Mouse (Mus musculus) kidney, embryonic 16.5 days (tissue): ENCODE data around the gene Ssbp3. TPM values are rescaled to one million over a fixed set of nuclear protein-coding genes. Genes with fewer than 3 reads are reported as not detected.

ENCODE experiments used
- ATAC-seq: fragments of 200-750 bp; cut with Nextera tagmentation; 2 replicates; pipeline ENCODE4 v1.8.0; 2017; ENCODE audit warnings: moderate TSS enrichment; ENCODE audit not compliant: low FRiP score, low TSS enrichment
- H3K27ac ChIP-seq: fragments of 300-500 bp; sonication (generic); 2 replicates; pipeline ENCODE4 v1.5.1; 2014; ENCODE audit warnings: low read length
- H3K27me3 ChIP-seq: fragments of 300-500 bp; sonication (generic); 2 replicates; pipeline ENCODE4 v1.6.1; 2014; ENCODE audit warnings: low read length, control low read depth, mixed read lengths; ENCODE audit not compliant: insufficient read depth
- H3K36me3 ChIP-seq: fragments of 300-500 bp; sonication (generic); 2 replicates; pipeline ENCODE4 v1.6.1; 2014; ENCODE audit warnings: low read length, control low read depth, mixed read lengths; ENCODE audit not compliant: insufficient read depth
- H3K4me1 ChIP-seq: fragments of 300-500 bp; sonication (generic); 2 replicates; pipeline ENCODE4 v1.6.1; 2014; ENCODE audit warnings: low read length, control low read depth, mixed read lengths; ENCODE audit not compliant: insufficient read depth
- H3K4me2 ChIP-seq: fragments of 300-500 bp; sonication (generic); replicated peaks from 2 replicates; pipeline ENCODE4 v1.6.1; 2014; ENCODE audit warnings: low read depth, low read length
- H3K4me3 ChIP-seq: fragments of 300-500 bp; sonication (generic); 2 replicates; pipeline ENCODE4 v1.5.1; 2014; ENCODE audit warnings: mild to moderate bottlenecking, low read length
- H3K9ac ChIP-seq: fragments of 300-500 bp; sonication (generic); replicated peaks from 2 replicates; pipeline ENCODE4 v1.6.1; 2014; ENCODE audit warnings: low read length
- H3K9me3 ChIP-seq: fragments of 300-500 bp; sonication (generic); 2 replicates; pipeline ENCODE4 v1.6.1; 2016; ENCODE audit warnings: low read length, control low read depth
- WGBS: fragments of 180-500 bp; shearing (Covaris S2); extraction: QIAGEN DNeasy Blood & Tissue Kit; methylation state at CpG from one replicate; pipeline ENCODE4 v1.1.7; 2014; 5-methylcytosine and 5-hydroxymethylcytosine counted together
- polyA plus RNA-seq: library from polyadenylated mRNA; unstranded; fragments of >200 nt; fragmentation: Nextera tagmentation; extraction: Ambion mirVana; gene quantifications from 2 replicates; pipeline ENCODE4 v1.2.1, GENCODE M21; 2015

Gene Ssbp3
- polyA plus RNA-seq, 1 experiment from 2014 or later, result 79.4 TPM

- Histone ChIP-seq H3K4me2 (no peak overlapping the region), H3K9ac (no peak overlapping the region), H3K4me1 (no peaks in the 10 kb centered on the region), H3K27ac (no peak overlapping the region), H3K4me3 (no peak overlapping the region), H3K27me3 (no peaks in the 10 kb centered on the region), H3K9me3 (no peaks in the 10 kb centered on the region), H3K36me3 (peaks cover 6% of the 10 kb centered on the region; the same call in 1 of the 2 replicates)
- no peak for ATAC-seq
- 94% methylated on average over 7 of the region's 7 CpGs for WGBS
Observed at GRCm38 (mm10) chr4:107009548-107009947, 99.0 kb downstream of the Ssbp3 start.

GRCm38 (mm10) chr4:107011325-107012004, 101.0 kb downstream of the Ssbp3 start:
- WGBS, result 90% methylated on average over 8 of the region's 8 CpGs

GRCm38 (mm10) chr4:107012005-107012478, 101.5 kb downstream of the Ssbp3 start:
- H3K4me2 ChIP-seq, result no peak overlapping the region
- no peak overlapping the region for H3K4me3 ChIP-seq
- WGBS, result 66% methylated on average over 13 of the region's 13 CpGs
- no peak overlapping the region for H3K9ac ChIP-seq
- peaks cover 19% of the 10 kb centered on the region for H3K4me1 ChIP-seq
- H3K27ac ChIP-seq, result no peak overlapping the region
- H3K36me3 ChIP-seq, result peaks cover 6% of the 10 kb centered on the region; the same call in 1 of the 2 replicates
- no peak for ATAC-seq
- no peaks in the 10 kb centered on the region for H3K27me3 ChIP-seq
- H3K9me3 ChIP-seq, result no peaks in the 10 kb centered on the region

More at GRCm38 (mm10) chr4:107011325-107012004, 101.0 kb downstream of the Ssbp3 start:
- H3K36me3 ChIP-seq, result peaks cover 6% of the 10 kb centered on the region; the same call in 1 of the 2 replicates
- H3K4me1 ChIP-seq, result peaks cover 13% of the 10 kb centered on the region
- no peaks in the 10 kb centered on the region for H3K27me3 ChIP-seq
- H3K9me3 ChIP-seq, result no peaks in the 10 kb centered on the region
- ATAC-seq, result no peak
- no peak overlapping the region for H3K27ac ChIP-seq
- H3K4me3 ChIP-seq, result no peak overlapping the region
- no peak overlapping the region for H3K9ac ChIP-seq
- no peak overlapping the region for H3K4me2 ChIP-seq

- Histone ChIP-seq H3K27me3 (no peaks in the 10 kb centered on the region), H3K36me3 (peaks cover 6% of the 10 kb centered on the region; the same call in 1 of the 2 replicates), H3K9me3 (no peaks in the 10 kb centered on the region), H3K27ac (no peak overlapping the region), H3K4me3 (no peak overlapping the region), H3K4me2 (no peak overlapping the region), H3K4me1 (peaks cover 24% of the 10 kb centered on the region), H3K9ac (no peak overlapping the region)
- ATAC-seq, result no peak
- 89% methylated on average over 3 of the region's 3 CpGs for WGBS
Observed at GRCm38 (mm10) chr4:107012574-107012973, 102.1 kb downstream of the Ssbp3 start.

GRCm38 (mm10) chr4:107013119-107013816, 102.8 kb downstream of the Ssbp3 start:
- H3K4me2 ChIP-seq, result no peak overlapping the region
- no peak overlapping the region for H3K27ac ChIP-seq
- no peak overlapping the region for H3K4me3 ChIP-seq
- no peaks in the 10 kb centered on the region for H3K9me3 ChIP-seq
- peaks cover 6% of the 10 kb centered on the region; the same call in 1 of the 2 replicates for H3K36me3 ChIP-seq
- peaks cover 26% of the 10 kb centered on the region for H3K4me1 ChIP-seq
- 86% methylated on average over 6 of the region's 6 CpGs for WGBS
- H3K27me3 ChIP-seq, result no peaks in the 10 kb centered on the region
- no peak for ATAC-seq
- no peak overlapping the region for H3K9ac ChIP-seq

- H3K27ac ChIP-seq, result no peak overlapping the region
- H3K4me3 ChIP-seq, result no peak overlapping the region
- no peak for ATAC-seq
- peaks cover 6% of the 10 kb centered on the region; the same call in 1 of the 2 replicates for H3K36me3 ChIP-seq
- no peak overlapping the region for H3K9ac ChIP-seq
- no peak overlapping the region for H3K4me2 ChIP-seq
- 78% methylated on average over 9 of the region's 9 CpGs for WGBS
- no peaks in the 10 kb centered on the region for H3K9me3 ChIP-seq
- no peaks in the 10 kb centered on the region for H3K27me3 ChIP-seq
- peaks cover 31% of the 10 kb centered on the region for H3K4me1 ChIP-seq
Observed at GRCm38 (mm10) chr4:107013817-107014260, 103.3 kb downstream of the Ssbp3 start.

GRCm38 (mm10) chr4:107015971-107016511, 105.5 kb downstream of the Ssbp3 start:
- 18% methylated on average over 13 of the region's 13 CpGs for WGBS
- H3K27ac ChIP-seq, result peak overlapping the region; percentile 76
- no peaks in the 10 kb centered on the region for H3K36me3 ChIP-seq
- ATAC-seq, result peak; percentile 94
- no peaks in the 10 kb centered on the region for H3K27me3 ChIP-seq
- peaks cover 37% of the 10 kb centered on the region for H3K4me1 ChIP-seq
- peak overlapping the region; percentile 32; the same call in 1 of the 2 replicates for H3K9ac ChIP-seq
- no peak overlapping the region for H3K4me3 ChIP-seq
- H3K9me3 ChIP-seq, result no peaks in the 10 kb centered on the region
- 0 out of 2 replicates have a peak overlapping the region, but pooled peaks have one; percentile 6 for H3K4me2 ChIP-seq

- Histone ChIP-seq H3K9ac (no peak overlapping the region), H3K36me3 (no peaks in the 10 kb centered on the region), H3K27me3 (no peaks in the 10 kb centered on the region), H3K4me1 (peaks cover 37% of the 10 kb centered on the region), H3K4me3 (no peak overlapping the region), H3K9me3 (no peaks in the 10 kb centered on the region), H3K4me2 (no peak overlapping the region), H3K27ac (no peak overlapping the region)
- no peak for ATAC-seq
Observed at GRCm38 (mm10) chr4:107017257-107017656, 106.8 kb downstream of the Ssbp3 start.

- ATAC-seq, result no peak
- Histone ChIP-seq H3K36me3 (no peaks in the 10 kb centered on the region), H3K4me2 (no peak overlapping the region), H3K27ac (no peak overlapping the region), H3K9ac (no peak overlapping the region), H3K27me3 (no peaks in the 10 kb centered on the region), H3K9me3 (no peaks in the 10 kb centered on the region), H3K4me3 (no peak overlapping the region), H3K4me1 (peaks cover 37% of the 10 kb centered on the region)
- WGBS, result 57% methylated on average over 3 of the region's 3 CpGs
Observed at GRCm38 (mm10) chr4:107018521-107018920, 108.0 kb downstream of the Ssbp3 start.
